Mouse (Mus musculus) kidney, embryonic 16.5 days (tissue): Measurements from ENCODE around the gene Abi1. TPM values are rescaled to one million over a fixed set of nuclear protein-coding genes. Genes with fewer than 3 reads are reported as not detected.
"Not testable (repeated sequence)": the region's sequence is repeated elsewhere in the genome, so short reads cannot be mapped to it uniquely, and the experiment has no call there.

ENCODE experiments used
- ATAC-seq: fragments of 200-750 bp; cut with Nextera tagmentation; 2 replicates; pipeline ENCODE4 v1.8.0; 2017; ENCODE audit warnings: moderate TSS enrichment; ENCODE audit not compliant: low FRiP score, low TSS enrichment
- H3K27ac ChIP-seq: fragments of 300-500 bp; sonication (generic); 2 replicates; pipeline ENCODE4 v1.5.1; 2014; ENCODE audit warnings: low read length
- H3K27me3 ChIP-seq: fragments of 300-500 bp; sonication (generic); 2 replicates; pipeline ENCODE4 v1.6.1; 2014; ENCODE audit warnings: low read length, control low read depth, mixed read lengths; ENCODE audit not compliant: insufficient read depth
- H3K36me3 ChIP-seq: fragments of 300-500 bp; sonication (generic); 2 replicates; pipeline ENCODE4 v1.6.1; 2014; ENCODE audit warnings: low read length, control low read depth, mixed read lengths; ENCODE audit not compliant: insufficient read depth
- H3K4me1 ChIP-seq: fragments of 300-500 bp; sonication (generic); 2 replicates; pipeline ENCODE4 v1.6.1; 2014; ENCODE audit warnings: low read length, control low read depth, mixed read lengths; ENCODE audit not compliant: insufficient read depth
- H3K4me2 ChIP-seq: fragments of 300-500 bp; sonication (generic); replicated peaks from 2 replicates; pipeline ENCODE4 v1.6.1; 2014; ENCODE audit warnings: low read depth, low read length
- H3K4me3 ChIP-seq: fragments of 300-500 bp; sonication (generic); 2 replicates; pipeline ENCODE4 v1.5.1; 2014; ENCODE audit warnings: mild to moderate bottlenecking, low read length
- H3K9ac ChIP-seq: fragments of 300-500 bp; sonication (generic); replicated peaks from 2 replicates; pipeline ENCODE4 v1.6.1; 2014; ENCODE audit warnings: low read length
- H3K9me3 ChIP-seq: fragments of 300-500 bp; sonication (generic); 2 replicates; pipeline ENCODE4 v1.6.1; 2016; ENCODE audit warnings: low read length, control low read depth
- WGBS: fragments of 180-500 bp; shearing (Covaris S2); extraction: QIAGEN DNeasy Blood & Tissue Kit; methylation state at CpG from one replicate; pipeline ENCODE4 v1.1.7; 2014; 5-methylcytosine and 5-hydroxymethylcytosine counted together
- polyA plus RNA-seq: library from polyadenylated mRNA; unstranded; fragments of >200 nt; fragmentation: Nextera tagmentation; extraction: Ambion mirVana; gene quantifications from 2 replicates; pipeline ENCODE4 v1.2.1, GENCODE M21; 2015

Abi1 gene
- polyA plus RNA-seq, 1 experiment from 2014 or later = 51.4 TPM

DNA sequence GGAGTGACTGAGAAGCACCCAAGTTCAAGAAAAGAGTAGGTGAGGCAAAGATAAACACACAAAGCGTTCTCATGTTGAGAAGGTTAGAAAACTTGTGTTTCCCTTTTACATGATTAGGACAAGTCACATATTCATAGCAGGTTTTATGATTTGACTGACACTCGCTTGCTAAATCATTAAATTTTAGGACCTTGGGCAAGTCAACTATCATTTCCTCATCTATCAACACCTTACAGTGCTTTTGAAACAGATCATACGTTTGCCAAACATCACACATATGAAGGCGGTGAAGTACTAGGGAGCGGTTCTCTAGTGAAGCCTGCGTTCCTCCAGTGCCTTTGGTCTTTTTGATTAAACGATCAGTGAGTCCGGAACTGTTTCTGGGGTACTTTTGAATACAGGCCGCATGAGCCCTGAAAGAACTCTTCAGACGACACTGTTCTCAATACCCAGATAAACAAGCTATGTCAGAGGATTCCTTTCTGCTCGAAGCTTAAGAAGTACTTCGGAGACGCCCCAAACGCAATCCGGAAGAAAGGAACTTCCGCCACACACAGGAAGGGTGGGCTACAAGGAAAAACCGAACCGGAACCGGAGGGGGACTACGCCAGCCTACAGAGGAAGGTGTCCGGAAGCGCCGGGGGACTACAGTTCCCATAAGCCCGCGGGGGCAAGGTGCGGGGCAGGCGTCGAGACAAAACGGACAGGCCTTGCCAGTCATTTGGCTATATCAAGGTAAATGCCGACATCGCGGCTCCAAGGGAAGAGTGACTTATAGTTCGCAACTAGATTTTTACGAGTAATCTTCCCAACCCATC is 27.7 kb upstream of the Abi1 start, which contains the start of gene Acbd5:
TSS of gene Acbd5 (plus strand) at position 616 of the 818 bp plus-strand sequence.
- no peaks in the 10 kb centered on the region for H3K4me1 ChIP-seq
- H3K27ac ChIP-seq = peak within 1 kb of the TSS; percentile 98
- H3K4me2 ChIP-seq = peak within 1 kb of the TSS; percentile 98
- no peaks in the 10 kb centered on the region for H3K9me3 ChIP-seq
- no peaks in the 10 kb centered on the region for H3K27me3 ChIP-seq
- 3% methylated on average over 34 of the region's 34 CpGs for WGBS
- H3K36me3 ChIP-seq = no peaks in the 10 kb centered on the region
- peak within 1 kb of the TSS; percentile 80 for H3K4me3 ChIP-seq
- peak; percentile 97 for ATAC-seq
- H3K9ac ChIP-seq = peak within 1 kb of the TSS; percentile 90

DNA sequence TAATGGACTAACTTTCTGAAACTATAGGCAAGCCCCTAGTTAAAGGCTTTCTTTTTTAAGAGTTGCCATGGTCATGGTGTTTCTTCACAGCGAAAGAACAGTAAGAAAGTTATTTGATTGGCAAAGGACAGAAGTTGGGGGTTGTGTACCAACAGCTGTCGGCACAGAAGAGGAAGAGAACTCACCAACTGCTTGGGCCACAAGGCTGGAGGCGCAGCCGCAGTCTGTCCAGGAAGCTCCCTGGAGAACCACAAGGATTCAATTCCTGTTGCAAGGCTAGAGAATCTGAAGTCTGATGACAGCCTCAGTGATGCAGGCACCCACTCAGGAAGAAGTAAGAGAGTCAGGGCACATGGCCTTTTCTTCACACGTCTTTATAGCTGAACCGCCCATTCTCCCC is 12.5 kb upstream of the Abi1 start:
- no peak for ATAC-seq
- Histone ChIP-seq H3K4me1 (no peaks in the 10 kb centered on the region), H3K36me3 (no peaks in the 10 kb centered on the region), H3K4me2 (no peak overlapping the region), H3K27me3 (no peaks in the 10 kb centered on the region; the same call in 1 of the 2 replicates), H3K9me3 (no peaks in the 10 kb centered on the region), H3K4me3 (no peak overlapping the region), H3K27ac (no peak overlapping the region), H3K9ac (no peak overlapping the region)
- 72% methylated on average over 6 of the region's 6 CpGs for WGBS

DNA sequence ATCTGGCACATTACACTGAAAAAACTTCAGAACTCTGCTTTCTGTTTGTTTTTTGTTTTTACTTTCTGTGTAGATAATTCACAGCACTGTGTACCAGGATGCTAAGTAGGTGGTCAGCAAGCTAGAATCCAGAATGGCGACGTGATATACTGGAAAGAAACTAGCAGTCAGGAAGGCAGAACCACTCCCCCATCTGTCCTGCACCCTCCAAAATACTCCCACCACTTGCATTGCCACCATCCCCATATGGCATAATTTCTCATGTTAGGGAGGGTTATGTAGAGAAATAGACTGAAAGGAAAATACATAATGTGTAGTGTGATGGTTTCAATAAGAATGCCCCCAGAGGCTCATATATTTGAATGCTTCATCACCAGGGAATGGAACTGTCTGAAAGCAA is 11.8 kb upstream of the Abi1 start:
- 65% methylated on average over 2 of the region's 2 CpGs for WGBS
- Histone ChIP-seq H3K27ac (no peak overlapping the region), H3K9me3 (no peaks in the 10 kb centered on the region), H3K36me3 (no peaks in the 10 kb centered on the region), H3K4me2 (no peak overlapping the region), H3K9ac (no peak overlapping the region), H3K4me3 (no peak overlapping the region), H3K4me1 (no peaks in the 10 kb centered on the region), H3K27me3 (no peaks in the 10 kb centered on the region; the same call in 1 of the 2 replicates)
- no peak for ATAC-seq

GRCm38 (mm10) chr2:23048006-23048405 is 8.0 kb upstream of the Abi1 start:
- Histone ChIP-seq H3K4me2 (no peak overlapping the region), H3K4me3 (no peak overlapping the region), H3K27me3 (no peaks in the 10 kb centered on the region), H3K36me3 (no peaks in the 10 kb centered on the region), H3K9me3 (no peaks in the 10 kb centered on the region), H3K4me1 (no peaks in the 10 kb centered on the region), H3K9ac (no peak overlapping the region), H3K27ac (no peak overlapping the region)
- no peak for ATAC-seq

DNA sequence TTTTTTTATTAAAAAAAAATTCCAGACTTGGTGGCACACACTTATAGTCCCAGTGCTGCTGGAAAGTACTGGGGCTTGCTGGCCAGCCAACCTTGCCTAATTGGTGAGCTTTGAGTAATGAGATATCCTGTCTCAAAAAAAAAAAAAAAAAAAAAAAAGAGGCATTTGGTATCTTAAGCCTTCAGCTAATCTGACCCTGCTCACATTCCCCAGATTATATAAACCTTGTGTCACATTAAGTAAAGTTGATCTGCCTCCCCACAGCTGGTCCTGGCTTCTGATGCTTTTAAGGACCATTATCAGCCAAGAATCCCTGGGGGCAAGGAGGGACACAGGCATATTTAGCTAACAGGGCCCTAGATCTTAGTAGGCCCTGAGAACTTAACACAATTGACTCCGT is 5.7 kb upstream of the Abi1 start:
- Histone ChIP-seq H3K27ac (no peak overlapping the region), H3K4me3 (no peak overlapping the region), H3K9me3 (no peaks in the 10 kb centered on the region), H3K4me2 (no peak overlapping the region), H3K36me3 (no peaks in the 10 kb centered on the region), H3K4me1 (no peaks in the 10 kb centered on the region), H3K9ac (no peak overlapping the region), H3K27me3 (no peaks in the 10 kb centered on the region)
- ATAC-seq = no peak
- 34% methylated on average over 1 of the region's 1 CpGs for WGBS

DNA sequence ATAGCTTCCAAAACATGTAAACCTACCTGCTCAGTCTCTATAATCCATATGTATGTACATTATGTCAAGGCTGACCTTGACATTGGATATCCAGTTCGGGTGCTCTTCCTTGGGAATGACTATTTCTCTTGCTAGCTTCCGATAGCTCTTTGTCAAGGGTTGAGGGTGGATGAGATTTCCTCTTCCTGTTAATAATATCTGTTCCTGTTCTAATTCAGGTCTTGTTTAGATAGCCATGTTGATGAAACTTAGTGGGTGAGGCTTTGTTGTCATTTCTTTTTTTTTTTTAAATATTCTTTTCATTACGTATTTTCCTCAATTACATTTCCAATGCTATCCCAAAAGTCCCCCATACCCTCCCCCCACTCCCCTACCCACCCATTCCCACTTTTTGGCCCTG is 2.1 kb upstream of the Abi1 start:
- Histone ChIP-seq H3K4me1 (peaks cover 10% of the 10 kb centered on the region), H3K27me3 (no peaks in the 10 kb centered on the region), H3K27ac (no peak overlapping the region), H3K4me3 (no peak overlapping the region), H3K36me3 (no peaks in the 10 kb centered on the region), H3K9ac (no peak overlapping the region), H3K4me2 (no peak overlapping the region), H3K9me3 (no peaks in the 10 kb centered on the region)
- 80% methylated on average over 3 of the region's 3 CpGs for whole genome bisulfite sequencing
- no peak for ATAC-seq

GRCm38 (mm10) chr2:23041457-23041856 is 1.4 kb upstream of the Abi1 start:
- Histone ChIP-seq H3K4me3 (no peak overlapping the region), H3K27ac (no peak overlapping the region), H3K36me3 (no peaks in the 10 kb centered on the region), H3K27me3 (no peaks in the 10 kb centered on the region), H3K4me2 (no peak overlapping the region), H3K9me3 (no peaks in the 10 kb centered on the region), H3K4me1 (peaks cover 16% of the 10 kb centered on the region), H3K9ac (no peak overlapping the region)
- no peak for ATAC-seq
- WGBS = 84% methylated on average over 4 of the region's 4 CpGs

DNA sequence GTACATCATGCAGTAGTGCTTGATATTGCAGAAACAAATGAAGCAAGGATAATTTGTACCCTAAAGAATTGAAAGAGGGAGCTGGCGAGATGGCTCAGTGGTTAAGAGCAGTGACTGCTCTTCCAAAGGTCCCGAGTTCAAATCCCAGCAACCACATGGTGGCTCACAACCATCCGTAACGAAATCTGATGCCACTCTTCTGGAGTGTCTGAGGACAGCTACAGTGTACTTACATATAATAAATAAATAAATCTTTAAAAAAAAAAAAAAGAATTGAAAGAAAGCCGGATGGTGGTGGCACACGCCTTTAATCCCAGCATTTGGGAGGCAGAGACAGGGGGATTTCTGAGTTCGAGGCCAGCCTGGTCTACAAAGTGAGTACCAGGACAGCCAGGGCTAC is 649 bp upstream of the Abi1 start:
- H3K9me3 ChIP-seq, H3K4me2 ChIP-seq, H3K36me3 ChIP-seq, H3K27me3 ChIP-seq, H3K4me3 ChIP-seq, H3K27ac ChIP-seq, ATAC-seq, H3K9ac ChIP-seq: not testable (repeated sequence)
- peaks cover 16% of the 10 kb centered on the region for H3K4me1 ChIP-seq
- WGBS = 85% methylated on average over 7 of the region's 7 CpGs

GRCm38 (mm10) chr2:23039082-23040000 is 700 bp downstream of the Abi1 start:
- H3K4me2 ChIP-seq = peak overlapping the region; percentile 77
- peak overlapping the region; percentile 97 for H3K4me3 ChIP-seq
- peak overlapping the region; percentile 97 for H3K27ac ChIP-seq
- peak overlapping the region; percentile 98 for H3K9ac ChIP-seq
- H3K27me3 ChIP-seq = no peaks in the 10 kb centered on the region
- H3K4me1 ChIP-seq = peaks cover 16% of the 10 kb centered on the region
- ATAC-seq = peak; percentile 92
- no peaks in the 10 kb centered on the region for H3K36me3 ChIP-seq
- under 1% methylated on average over 48 of the region's 59 CpGs for WGBS
- no peaks in the 10 kb centered on the region for H3K9me3 ChIP-seq
